Mouse (Mus musculus): Measurements from ENCODE around the gene 1700018F24Rik. TPM values are rescaled to one million over a fixed set of nuclear protein-coding genes. Genes with fewer than 3 reads are reported as not detected.
A peak's percentile ranks its signal among the peaks of the same experiment; 100 is the strongest.
"Not testable (repeated sequence)": the region's sequence is repeated elsewhere in the genome, so short reads cannot be mapped to it uniquely, and the experiment has no call there.

Gene 1700018F24Rik
- polyA plus RNA-seq, 2 experiments: not detected

DNA sequence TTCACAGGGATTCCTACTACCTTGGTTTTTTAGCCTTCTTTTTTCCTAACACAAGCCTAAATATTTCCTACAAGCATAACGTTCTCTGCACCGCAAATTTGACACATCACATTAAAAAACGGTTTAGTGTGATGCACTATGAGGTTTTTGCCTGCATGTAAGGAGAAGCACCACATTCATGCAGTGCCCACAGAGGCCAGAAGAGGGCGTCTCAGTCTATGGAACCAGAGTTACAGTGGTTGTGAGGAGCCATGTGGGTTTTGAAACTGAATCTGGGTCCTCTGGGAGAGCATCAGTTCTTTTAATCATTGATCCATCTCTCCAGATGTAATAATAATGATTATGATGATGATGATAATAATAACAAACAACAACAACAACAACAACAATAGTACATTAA lies 1.2 kb upstream of the 1700018F24Rik start:
- TF ChIP-seq EP300 (IDR thresholded peaks at IDR 0.05; ENCODE audit: low read depth): no peak
- TF ChIP-seq CTCF (IDR thresholded peaks at IDR 0.05; ENCODE audit: low read depth): peak; percentile 67
- ATAC-seq (ENCODE audit: insufficient read depth) (no peak), DNase-seq (ENCODE audit: low read depth in 3 of 3, low spot score in 3 of 3) (no peak)
- Histone ChIP-seq H3K9me3 (ENCODE audit: control insufficient read depth, low read length) (no peaks in the 10 kb centered on the region), H3K27me3 (ENCODE audit: control insufficient read depth, insufficient read depth, low read length) (no peaks in the 10 kb centered on the region), H3K4me2 (ENCODE audit: low read depth) (no peak overlapping the region), H3K4me1 (replicated peaks; ENCODE audit: control insufficient read depth in 2 of 2, insufficient read depth in 2 of 2, low read length in 1 of 2) (no peaks in the 10 kb centered on the region), H3K4me3 (ENCODE audit: insufficient read depth in 1 of 2, low read depth in 2 of 2, low read length in 2 of 2) (no peak overlapping the region), H3K9ac (replicated peaks) (no peak overlapping the region), H3K27ac (no peak overlapping the region), H3K36me3 (replicated peaks; ENCODE audit: control insufficient read depth, insufficient read depth, low read depth) (no peaks in the 10 kb centered on the region)
- WGBS (ENCODE audit: insufficient replicate concordance): 32% methylated on average over 4 of the region's 4 CpGs

DNA sequence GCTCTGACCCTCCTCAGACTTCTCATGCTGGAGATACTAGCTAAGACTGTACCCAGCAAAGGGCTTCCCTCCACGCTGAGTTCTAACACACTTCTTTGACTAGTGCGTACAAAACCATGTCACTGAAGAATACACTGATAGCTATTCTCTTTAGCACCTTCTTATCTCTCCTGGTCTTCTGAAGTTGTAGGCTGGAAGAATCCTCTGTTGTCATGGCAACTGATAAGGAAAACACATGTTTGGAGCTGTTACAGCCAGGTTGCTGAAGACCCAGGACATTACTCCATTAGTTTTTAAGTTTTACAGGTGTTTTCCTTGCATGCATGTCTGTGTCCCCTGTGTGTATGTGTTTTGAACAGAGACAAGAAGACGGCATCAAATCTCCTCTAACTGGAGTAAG lies 11.4 kb downstream of the 1700018F24Rik start:
- WGBS (ENCODE audit: insufficient replicate concordance): 27% methylated on average over 3 of the region's 3 CpGs
- H3K4me3 ChIP-seq (ENCODE audit: insufficient read depth in 1 of 2, low read depth in 2 of 2, low read length in 2 of 2); H3K9ac ChIP-seq (replicated peaks); H3K27me3 ChIP-seq (ENCODE audit: control insufficient read depth, insufficient read depth, low read length); H3K36me3 ChIP-seq (replicated peaks; ENCODE audit: control insufficient read depth, insufficient read depth, low read depth); H3K4me2 ChIP-seq (ENCODE audit: low read depth); H3K4me1 ChIP-seq (replicated peaks; ENCODE audit: control insufficient read depth in 2 of 2, insufficient read depth in 2 of 2, low read length in 1 of 2); H3K9me3 ChIP-seq (ENCODE audit: control insufficient read depth, low read length); H3K27ac ChIP-seq: not testable (repeated sequence)
- ATAC-seq (ENCODE audit: insufficient read depth) (peak; percentile 39; the same call in 1 of the 2 replicates), DNase-seq (ENCODE audit: low read depth in 3 of 3, low spot score in 3 of 3) (peak; percentile 20 to 32 (median 22))

DNA sequence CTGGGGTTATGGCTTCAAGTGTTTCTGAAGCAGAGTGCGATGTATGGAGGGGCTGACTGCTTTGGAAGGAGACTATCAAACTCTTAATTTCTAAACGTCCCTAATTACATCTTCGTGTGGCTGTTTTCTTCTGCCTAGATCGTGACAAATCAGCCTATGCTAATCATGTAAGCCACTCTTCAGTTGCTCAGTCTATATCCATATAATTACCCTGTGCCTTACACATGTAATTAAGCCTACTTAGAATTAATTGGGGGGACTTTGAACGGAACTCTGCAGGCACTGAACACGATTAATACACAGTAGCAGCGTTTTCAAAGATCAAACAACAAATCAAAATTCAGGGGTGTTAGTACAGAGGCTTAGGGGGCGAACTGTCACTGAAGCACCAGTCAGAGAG lies 15.1 kb downstream of the 1700018F24Rik start:
- no peak for DNase-seq (ENCODE audit: low read depth in 3 of 3, low spot score in 3 of 3)
- no peaks in the 10 kb centered on the region for H3K9me3 ChIP-seq (ENCODE audit: control insufficient read depth, low read length)
- no peaks in the 10 kb centered on the region for H3K27me3 ChIP-seq (ENCODE audit: control insufficient read depth, insufficient read depth, low read length)
- ATAC-seq (ENCODE audit: insufficient read depth): no peak
- H3K9ac ChIP-seq (replicated peaks): no peak overlapping the region
- TF ChIP-seq EP300 (IDR thresholded peaks at IDR 0.05; ENCODE audit: low read depth): no peak
- TF ChIP-seq CTCF (IDR thresholded peaks at IDR 0.05; ENCODE audit: low read depth): no peak
- H3K36me3 ChIP-seq (replicated peaks; ENCODE audit: control insufficient read depth, insufficient read depth, low read depth): no peaks in the 10 kb centered on the region
- H3K4me3 ChIP-seq (ENCODE audit: insufficient read depth in 1 of 2, low read depth in 2 of 2, low read length in 2 of 2): no peak overlapping the region
- WGBS (ENCODE audit: insufficient replicate concordance): 64% methylated on average over 8 of the region's 8 CpGs
- H3K4me2 ChIP-seq (ENCODE audit: low read depth): no peak overlapping the region
- H3K4me1 ChIP-seq (replicated peaks; ENCODE audit: control insufficient read depth in 2 of 2, insufficient read depth in 2 of 2, low read length in 1 of 2): 0 out of 4 replicates have a peak, but pooled peaks cover 0 to 2% of the 10 kb centered on the region in 2 experiments
- H3K27ac ChIP-seq: no peak overlapping the region

GRCm38 (mm10) chr5:145058722-145059121 lies 15.9 kb downstream of the 1700018F24Rik start:
- H3K9me3 ChIP-seq (ENCODE audit: control insufficient read depth, low read length): no peaks in the 10 kb centered on the region
- 0 out of 4 replicates have a peak, but pooled peaks cover 0 to 2% of the 10 kb centered on the region in 2 experiments for H3K4me1 ChIP-seq (replicated peaks; ENCODE audit: control insufficient read depth in 2 of 2, insufficient read depth in 2 of 2, low read length in 1 of 2)
- ATAC-seq (ENCODE audit: insufficient read depth) (no peak), DNase-seq (ENCODE audit: low read depth in 3 of 3, low spot score in 3 of 3) (peak in 1 of 3 experiments; percentile 22)
- H3K27me3 ChIP-seq (ENCODE audit: control insufficient read depth, insufficient read depth, low read length): no peaks in the 10 kb centered on the region
- 72% methylated on average over 7 of the region's 7 CpGs for whole genome bisulfite sequencing (ENCODE audit: insufficient replicate concordance)
- no peak overlapping the region for H3K4me2 ChIP-seq (ENCODE audit: low read depth)
- H3K27ac ChIP-seq: no peak overlapping the region
- H3K36me3 ChIP-seq (replicated peaks; ENCODE audit: control insufficient read depth, insufficient read depth, low read depth): no peaks in the 10 kb centered on the region
- no peak overlapping the region for H3K4me3 ChIP-seq (ENCODE audit: insufficient read depth in 1 of 2, low read depth in 2 of 2, low read length in 2 of 2)
- no peak overlapping the region for H3K9ac ChIP-seq (replicated peaks)
- TF ChIP-seq CTCF (IDR thresholded peaks at IDR 0.05; ENCODE audit: low read depth): no peak
- TF ChIP-seq EP300 (IDR thresholded peaks at IDR 0.05; ENCODE audit: low read depth): no peak

DNA sequence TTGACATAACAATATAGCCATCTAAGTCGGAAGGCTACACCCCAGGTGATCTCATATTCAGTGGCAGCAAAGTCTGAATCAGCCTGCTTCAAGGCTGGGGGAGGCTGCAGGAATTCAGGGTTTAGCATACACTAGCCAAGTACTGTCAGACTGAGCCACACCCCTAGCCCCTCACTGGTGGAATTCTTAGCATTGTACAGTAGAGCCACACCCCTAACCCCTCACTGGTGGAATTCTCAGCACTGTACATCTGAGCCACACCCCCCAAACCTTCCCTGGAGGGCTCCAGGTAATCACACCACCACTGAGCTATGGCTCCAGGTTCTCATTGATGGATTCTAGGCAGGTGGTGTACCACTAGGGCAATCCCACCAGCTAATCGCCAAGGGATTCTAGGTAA lies 16.7 kb downstream of the 1700018F24Rik start:
- no peak for ATAC-seq (ENCODE audit: insufficient read depth)
- Histone ChIP-seq H3K27ac (no peak overlapping the region), H3K4me2 (ENCODE audit: low read depth) (no peak overlapping the region), H3K9ac (replicated peaks) (no peak overlapping the region), H3K4me3 (ENCODE audit: insufficient read depth in 1 of 2, low read depth in 2 of 2, low read length in 2 of 2) (no peak overlapping the region), H3K27me3 (ENCODE audit: control insufficient read depth, insufficient read depth, low read length) (no peaks in the 10 kb centered on the region), H3K4me1 (replicated peaks; ENCODE audit: control insufficient read depth in 2 of 2, insufficient read depth in 2 of 2, low read length in 1 of 2) (no peaks in the 10 kb centered on the region), H3K9me3 (ENCODE audit: control insufficient read depth, low read length) (no peaks in the 10 kb centered on the region), H3K36me3 (replicated peaks; ENCODE audit: control insufficient read depth, insufficient read depth, low read depth) (no peaks in the 10 kb centered on the region)
- TF ChIP-seq EP300 (IDR thresholded peaks at IDR 0.05; ENCODE audit: low read depth) (no peak), CTCF (IDR thresholded peaks at IDR 0.05; ENCODE audit: low read depth) (no peak)
- 68% methylated on average over 2 of the region's 2 CpGs for WGBS (ENCODE audit: insufficient replicate concordance)
- DNase-seq (ENCODE audit: low read depth in 3 of 3, low spot score in 3 of 3): no peak
